In genomic region chr1:118458963-118459920, GRCm38 (mm10) we compare ENCODE assay signal across 8 mouse cellular contexts.
A peak's percentile ranks its signal among the peaks of the same experiment; 100 is the strongest.
DNase-seq lines count a peak whose midpoint lies in the region; ATAC-seq lines count a peak whose summit lies in the region.

No protein-coding gene starts in this region.

- H3K27me3 ChIP-seq in lung, embryonic 16.5 days (ENCODE audit: control insufficient read depth, insufficient read depth, low read depth, low read length) = no peaks in the 10 kb centered on the region

- H3K9me3 ChIP-seq in lung, embryonic 16.5 days (ENCODE audit: control insufficient read depth, low read length) = no peaks in the 10 kb centered on the region

- H3K36me3 ChIP-seq in lung, embryonic 16.5 days (ENCODE audit: control insufficient read depth, insufficient read depth, low read length) = peaks cover 2% of the 10 kb centered on the region

- peak overlapping the region; percentile 63 for H3K4me2 ChIP-seq in lung, embryonic 16.5 days (ENCODE audit: low read depth, low read length)

- H3K4me3 ChIP-seq in lung, embryonic 16.5 days (ENCODE audit: low read length) = peak overlapping the region; percentile 59

- WGBS in lung, embryonic 16.5 days = under 1% methylated on average over 53 of the region's 53 CpGs

- peak overlapping the region; percentile 73 for H3K9ac ChIP-seq in lung, embryonic 16.5 days (ENCODE audit: low read length)

- peak; percentile 83 to 89 for ATAC-seq in hematopoietic stem cell, adult 5-6 weeks (replicated peaks in 1 of 2; ENCODE audit: insufficient read depth in 1 of 2, low FRiP score in 2 of 2, low TSS enrichment in 1 of 2, low read depth in 1 of 2, poor library complexity in 2 of 2, severe bottlenecking in 2 of 2)
- peak; percentile 96 for ATAC-seq in lung, embryonic 16.5 days (ENCODE audit: low read depth)

- DNase-seq in MEL-GATA-1-ER (ENCODE audit: extremely low read depth, low read depth) = peak; percentile 97
- DNase-seq in cerebellum, adult 8-10 months = peak; percentile 93
- peak; percentile 93 for DNase-seq in forelimb bud, embryonic 11.5 days (ENCODE audit: low read depth, low spot score)
- peak; percentile 78 for DNase-seq in layer of hippocampus, adult 9-10 months (ENCODE audit: low spot score)
- DNase-seq in ovary, postnatal 10 days (ENCODE audit: low spot score) = peak; percentile 78
- DNase-seq in thymus, postnatal 10 days (ENCODE audit: low spot score in 2 of 2) = peak; percentile 91 to 93

- H3K4me1 ChIP-seq in lung, embryonic 16.5 days (replicated peaks; ENCODE audit: control insufficient read depth, insufficient read depth, low read length) = peaks cover 18% of the 10 kb centered on the region

- peak overlapping the region; percentile 98 for H3K27ac ChIP-seq in lung, embryonic 16.5 days (ENCODE audit: low read length)

Comparison
In these comparisons a context has a peak if more than half of its experiments do, and no peak if none do; other contexts are left out.
1. Peak in every context shown above with its lines: DNase-seq, ATAC-seq, H3K4me3 ChIP-seq and H3K27ac ChIP-seq.